Mouse (Mus musculus): Measurements from ENCODE around the gene Slc25a27.

- TF ChIP-seq CTCF (conservative IDR thresholded peaks at IDR 0.05 in 1 of 2, IDR thresholded peaks at IDR 0.05 in 1 of 2; ENCODE audit: low read depth in 2 of 2, low read length in 2 of 2), result no peak
- no peak for TF ChIP-seq CHD2 (IDR thresholded peaks at IDR 0.05; ENCODE audit: low read length)
- no peak for TF ChIP-seq POLR2A (IDR thresholded peaks at IDR 0.05; ENCODE audit: low read depth, low read length)
- TF ChIP-seq ZC3H11A (IDR thresholded peaks at IDR 0.05; ENCODE audit: low read depth, low read length), result no peak
- TF ChIP-seq RCOR1 (conservative IDR thresholded peaks at IDR 0.05; ENCODE audit: low read depth, low read length), result no peak
- no peak for TF ChIP-seq JUND (conservative IDR thresholded peaks at IDR 0.05; ENCODE audit: low read depth, low read length)
- TF ChIP-seq CHD1 (IDR thresholded peaks at IDR 0.05; ENCODE audit: low read depth, low read length), result no peak
- TF ChIP-seq EP300 (IDR thresholded peaks at IDR 0.05; ENCODE audit: low read length), result no peak
- no peak for TF ChIP-seq ZNF384 (IDR thresholded peaks at IDR 0.05; ENCODE audit: low read depth, low read length)
- no peak for TF ChIP-seq MAZ (IDR thresholded peaks at IDR 0.05; ENCODE audit: low read depth, low read length)
These were observed 21.9 kb downstream of the Slc25a27 start for GRCm38 (mm10) chr17:43645136-43645535.
